Mouse (Mus musculus) kidney, adult 11 months (tissue): ENCODE results near the gene Mid1.

Experiments
- DNase-seq: peaks from one replicate; pipeline ENCODE4 v3.0.0; 2022

Mid1 gene

GRCm38 (mm10) chrX:169685131-169685530 lies at the start of gene Mid1:
Gene Mid1 (plus strand): TSS chrX:169685199.
- DNase-seq: peak; percentile 1

GRCm38 (mm10) chrX:169673056-169673455 lies 11.9 kb upstream of the Mid1 start:
- no peak for DNase-seq

- DNase-seq: no peak
Measured at GRCm38 (mm10) chrX:169676313-169676712, 8.7 kb upstream of the Mid1 start.

- no peak for DNase-seq
Measured at GRCm38 (mm10) chrX:169685731-169686130, 732 bp downstream of the Mid1 start.

- DNase-seq: no peak
Measured at GRCm38 (mm10) chrX:169691217-169691616, 6.2 kb downstream of the Mid1 start.

GRCm38 (mm10) chrX:169691675-169692074 lies 6.7 kb downstream of the Mid1 start:
- no peak for DNase-seq

GRCm38 (mm10) chrX:169692225-169692909 lies 7.4 kb downstream of the Mid1 start:
- DNase-seq: no peak

- no peak for DNase-seq
Measured at GRCm38 (mm10) chrX:169704016-169704602, 19.1 kb downstream of the Mid1 start.

- DNase-seq: no peak
Measured at GRCm38 (mm10) chrX:169723511-169723910, 38.5 kb downstream of the Mid1 start.

- DNase-seq: no peak
Measured at GRCm38 (mm10) chrX:169735387-169735969, 50.5 kb downstream of the Mid1 start.

GRCm38 (mm10) chrX:169758001-169758400 lies 73.0 kb downstream of the Mid1 start:
- DNase-seq: no peak

GRCm38 (mm10) chrX:169779535-169779934 lies 94.5 kb downstream of the Mid1 start, which contains the start of gene 4933400A11Rik:
Gene 4933400A11Rik (minus strand): TSS chrX:169779635.
- DNase-seq: no peak

- DNase-seq: no peak
Measured at GRCm38 (mm10) chrX:169789702-169790101, 104.7 kb downstream of the Mid1 start.

GRCm38 (mm10) chrX:169792879-169793278 lies 107.9 kb downstream of the Mid1 start:
- no peak for DNase-seq

- no peak for DNase-seq
Measured at GRCm38 (mm10) chrX:169794421-169794820, 109.4 kb downstream of the Mid1 start.

GRCm38 (mm10) chrX:169794831-169795311 lies 109.9 kb downstream of the Mid1 start:
- peak; percentile 9 for DNase-seq

- DNase-seq: no peak
Measured at GRCm38 (mm10) chrX:169797148-169797547, 112.1 kb downstream of the Mid1 start.

- DNase-seq: no peak
Measured at GRCm38 (mm10) chrX:169798987-169799680, 114.1 kb downstream of the Mid1 start.

- DNase-seq: no peak
Measured at GRCm38 (mm10) chrX:169800238-169800637, 115.2 kb downstream of the Mid1 start.

GRCm38 (mm10) chrX:169805791-169806190 lies 120.8 kb downstream of the Mid1 start:
- no peak for DNase-seq

- DNase-seq: no peak
Measured at GRCm38 (mm10) chrX:169807744-169808143, 122.7 kb downstream of the Mid1 start.

GRCm38 (mm10) chrX:169811318-169811717 lies 126.3 kb downstream of the Mid1 start:
- DNase-seq: no peak

- DNase-seq: no peak
Measured at GRCm38 (mm10) chrX:169811783-169812182, 126.8 kb downstream of the Mid1 start.
